Mouse (Mus musculus) brain, embryonic 14.5 days (tissue): ENCODE data around the gene Gm12216. TPM values are rescaled to one million over a fixed set of nuclear protein-coding genes. Genes with fewer than 3 reads are reported as not detected.
A peak's percentile ranks its signal among the peaks of the same experiment; 100 is the strongest.

ENCODE experiments used
- DNase-seq: peaks from one replicate; pipeline ENCODE4 v3.0.0-alpha.2; 2011; ENCODE audit warnings: low read depth
- CTCF ChIP-seq: fragments of 200-500 bp; IDR thresholded peaks from 2 replicates; pipeline ENCODE4 v1.5.1; 2012; ENCODE audit warnings: inconsistent platforms, mild to moderate bottlenecking, moderate library complexity, borderline replicate concordance; ENCODE audit not compliant: insufficient read depth, insufficient read length; ENCODE audit errors: extremely low read depth
- POLR2A ChIP-seq: fragments of 200-500 bp; IDR thresholded peaks from 2 replicates; pipeline ENCODE4 v1.6.1; 2012; ENCODE audit warnings: mild to moderate bottlenecking, inconsistent platforms, borderline replicate concordance; ENCODE audit not compliant: poor library complexity, insufficient read depth, insufficient read length, severe bottlenecking; ENCODE audit errors: extremely low read depth
- polyA plus RNA-seq: library from polyadenylated mRNA; depleted of rRNA; stranded (reverse); fragments of >200 nt; gene quantifications from 2 replicates; pipeline ENCODE4 v1.2.3, GENCODE M21; 2012

Gene Gm12216
- polyA plus RNA-seq, 1 experiment = 0.11 TPM

DNA sequence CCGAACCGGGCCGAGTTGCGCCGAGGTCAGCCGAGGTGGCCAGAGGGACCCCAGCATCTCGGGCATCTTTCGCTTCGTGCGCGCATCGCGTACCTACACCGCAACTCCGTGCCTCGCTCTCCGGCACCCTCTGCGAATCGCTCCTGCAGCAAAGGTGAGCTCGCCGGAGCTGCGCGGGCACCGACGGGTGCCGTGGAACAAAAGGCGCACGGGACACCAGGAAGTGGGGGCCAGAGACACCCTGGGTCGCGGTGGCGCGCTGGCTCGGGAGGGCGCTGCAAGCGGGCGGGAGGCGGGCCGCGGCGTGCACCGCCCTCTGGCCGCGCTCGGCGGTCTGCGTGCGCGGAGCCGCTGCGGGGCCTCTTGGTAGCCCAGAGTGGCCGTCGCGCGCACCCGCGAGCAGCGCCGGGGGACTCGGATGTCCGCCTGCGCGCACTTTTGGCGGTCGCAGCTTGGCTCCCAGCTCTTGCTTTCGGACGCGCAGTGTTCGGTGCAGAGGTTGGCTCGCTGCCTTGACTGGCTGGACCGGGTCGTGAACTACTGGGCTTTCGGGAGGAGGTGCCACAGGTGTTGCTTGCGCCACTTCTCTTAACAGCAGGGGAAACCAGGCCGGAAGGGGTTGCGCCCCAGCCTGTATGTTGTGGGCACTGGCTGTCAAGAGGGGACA is 88.8 kb downstream of the Gm12216 start:
- DNase-seq = peak; percentile 72
- no peak for TF ChIP-seq POLR2A
- no peak for TF ChIP-seq CTCF

DNA sequence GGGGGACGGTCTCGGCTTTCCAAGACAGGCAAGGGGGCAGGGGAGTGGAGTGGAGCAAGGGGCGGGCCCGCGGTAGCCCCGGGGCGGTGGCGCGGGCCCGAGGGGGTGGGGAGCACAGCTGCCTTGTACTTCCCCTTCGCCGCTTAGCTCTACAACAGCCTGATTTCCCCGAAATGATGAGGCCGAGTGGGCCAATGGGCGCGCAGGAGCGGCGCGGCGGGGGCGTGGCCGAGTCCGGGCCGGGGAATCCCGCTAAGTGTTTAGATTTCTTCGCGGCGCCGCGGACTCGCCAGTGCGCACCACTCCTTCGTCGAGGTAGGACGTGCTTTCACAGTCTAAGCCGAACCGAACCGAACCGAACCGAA is 89.3 kb downstream of the Gm12216 start, which contains the start of gene Irf1:
Gene Irf1 (plus strand): TSS at position 255 of the 365 bp plus-strand sequence.
- TF ChIP-seq CTCF = no peak
- no peak for TF ChIP-seq POLR2A
- DNase-seq = peak; percentile 92

DNA sequence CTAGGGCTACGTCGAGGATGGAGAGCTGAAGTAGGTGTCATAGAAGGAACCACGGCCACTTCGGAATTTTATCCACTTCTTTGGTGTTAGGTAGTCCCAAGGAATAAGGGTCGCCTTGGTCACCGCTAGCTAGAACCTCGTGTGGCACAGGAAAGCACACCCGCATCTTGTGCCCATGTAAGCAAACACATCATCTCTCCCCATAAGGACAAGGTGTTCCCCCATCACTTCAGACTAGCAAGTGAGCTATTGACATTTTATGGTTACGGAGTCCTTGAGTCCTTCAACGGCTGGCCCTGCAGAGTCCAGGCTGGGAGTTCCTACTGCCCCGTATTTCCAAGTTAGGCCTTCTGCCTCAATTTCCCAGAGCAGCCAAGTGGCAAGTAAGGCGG is 89.9 kb downstream of the Gm12216 start:
- TF ChIP-seq CTCF (no peak), POLR2A (no peak)
- DNase-seq = no peak

DNA sequence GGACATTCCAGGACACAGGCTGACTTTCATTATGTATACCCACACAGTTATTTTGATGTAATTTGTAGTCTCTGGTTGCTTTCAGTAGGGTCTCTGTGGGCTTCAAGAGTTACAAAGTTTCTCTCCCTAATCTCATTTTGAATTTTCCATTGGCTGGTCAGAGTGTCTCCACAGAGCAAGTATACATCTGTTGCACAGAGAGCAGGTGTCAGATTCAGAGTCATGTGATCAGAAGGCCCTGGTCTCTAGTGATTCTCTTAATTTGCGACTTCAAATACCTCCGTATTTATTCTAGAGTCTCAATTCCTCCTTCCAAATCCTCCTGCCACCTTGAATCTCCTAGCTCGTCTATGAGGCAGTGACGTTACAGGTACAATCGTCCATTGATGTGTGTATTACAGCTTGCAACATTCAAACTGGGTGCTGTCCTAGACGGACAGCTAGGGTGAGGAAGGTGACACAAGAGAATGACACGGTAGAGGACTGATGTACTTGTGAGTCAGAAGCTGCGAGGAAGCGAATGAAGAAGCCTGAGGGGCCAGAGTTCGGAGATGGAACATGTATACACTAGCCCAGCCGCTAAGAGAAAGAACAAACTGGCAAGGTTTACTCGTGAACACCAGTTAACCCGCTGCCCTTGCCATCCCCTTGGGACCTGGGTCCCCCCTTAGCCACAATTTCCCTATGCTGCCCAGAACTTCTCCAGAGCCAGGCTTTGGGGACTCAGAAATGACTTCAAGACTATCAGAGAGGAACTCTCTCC is 90.5 kb downstream of the Gm12216 start:
- TF ChIP-seq POLR2A = no peak
- TF ChIP-seq CTCF = no peak

DNA sequence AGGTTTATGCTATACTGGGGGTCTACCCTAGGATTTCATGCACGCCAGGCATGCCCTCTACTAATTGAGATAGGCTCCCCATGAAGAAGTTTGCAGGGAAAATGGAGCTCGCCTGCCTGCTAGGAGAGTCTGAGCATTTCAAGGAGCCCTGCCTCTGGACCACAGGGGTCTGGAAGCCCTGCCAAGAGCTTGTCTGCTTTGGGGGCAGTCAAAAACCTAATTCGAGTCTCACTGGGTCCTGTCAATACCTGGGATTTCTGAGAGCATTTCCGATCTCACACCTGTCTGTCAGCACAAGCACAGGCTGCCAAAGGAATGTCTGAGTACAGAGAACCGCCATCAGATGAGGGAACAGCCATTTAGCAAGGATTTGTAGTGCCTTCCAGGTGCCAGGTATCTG is 94.5 kb downstream of the Gm12216 start:
- TF ChIP-seq CTCF (no peak), POLR2A (no peak)

More for the DNA sequence above, 90.5 kb downstream of the Gm12216 start:
- no peak for DNase-seq

DNA sequence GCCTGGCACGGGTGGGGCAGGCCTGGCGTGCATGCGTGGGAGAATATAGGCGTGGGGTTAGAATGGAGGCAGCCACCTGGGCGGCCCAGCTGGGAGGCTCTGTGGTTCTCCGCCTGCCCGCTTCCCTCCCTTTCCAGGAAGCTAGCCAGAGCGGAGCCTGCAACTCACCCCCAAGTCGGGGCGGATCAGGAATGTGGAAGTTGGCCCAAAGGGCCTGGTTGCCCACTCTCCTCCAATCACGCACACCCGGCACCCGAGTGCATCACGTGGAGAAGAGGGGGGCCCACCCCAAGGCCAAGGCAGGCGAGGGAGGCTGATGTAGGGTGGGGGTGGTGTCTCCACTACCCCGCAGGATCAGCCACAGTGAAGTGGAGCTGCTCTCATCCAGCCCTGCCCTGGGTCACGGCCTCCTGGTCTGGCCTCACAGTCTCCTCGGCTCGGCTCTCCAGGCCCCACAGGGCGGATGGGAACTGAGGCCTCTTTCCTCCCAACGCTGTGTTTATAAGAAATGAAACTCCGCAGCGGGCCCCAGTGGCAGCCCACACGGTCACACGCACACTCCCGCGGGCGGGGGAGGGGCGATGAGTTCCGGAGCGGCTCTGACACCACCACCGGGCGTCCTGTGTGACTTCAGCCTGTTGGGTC is 95.4 kb downstream of the Gm12216 start:
- DNase-seq = peak; percentile 67
- peak; percentile 27; the same call in 1 of the 2 replicates for TF ChIP-seq CTCF
- no peak for TF ChIP-seq POLR2A

More for the DNA sequence above, 94.5 kb downstream of the Gm12216 start:
- DNase-seq = no peak

DNA sequence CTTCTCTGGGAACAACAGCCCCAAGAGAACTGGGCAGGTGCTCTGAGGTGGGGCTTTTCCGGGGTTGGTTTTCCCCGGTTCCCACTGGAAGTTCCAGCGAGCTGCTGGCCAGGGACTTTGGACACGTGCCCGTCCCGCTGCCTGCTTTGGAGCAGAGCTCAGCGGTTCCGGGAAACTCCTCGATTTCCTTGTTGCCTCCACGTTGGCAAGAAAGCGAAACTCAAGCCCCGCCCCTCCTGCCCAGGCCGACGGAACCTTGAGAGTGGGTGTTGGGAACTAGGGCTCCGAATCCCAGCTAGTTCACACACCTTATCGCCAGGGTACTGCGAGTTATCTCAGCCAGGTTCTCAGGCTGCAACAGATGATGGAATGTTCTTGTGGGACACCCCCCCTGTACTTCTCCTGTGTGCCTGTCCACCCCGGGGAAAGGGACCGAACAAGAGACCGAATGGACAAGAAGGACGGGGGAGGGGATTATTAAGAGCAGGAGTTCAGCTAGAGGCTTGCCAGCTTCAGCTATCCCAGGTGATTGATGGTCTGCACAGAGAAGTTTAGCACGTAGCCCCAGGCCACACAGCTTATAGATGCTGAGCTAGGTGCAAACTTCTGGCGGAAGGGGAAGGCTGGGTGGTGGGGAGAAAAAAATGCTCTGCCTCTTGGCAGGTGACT is 96.1 kb downstream of the Gm12216 start:
- no peak for TF ChIP-seq CTCF
- no peak for TF ChIP-seq POLR2A
- peak; percentile 51 for DNase-seq

DNA sequence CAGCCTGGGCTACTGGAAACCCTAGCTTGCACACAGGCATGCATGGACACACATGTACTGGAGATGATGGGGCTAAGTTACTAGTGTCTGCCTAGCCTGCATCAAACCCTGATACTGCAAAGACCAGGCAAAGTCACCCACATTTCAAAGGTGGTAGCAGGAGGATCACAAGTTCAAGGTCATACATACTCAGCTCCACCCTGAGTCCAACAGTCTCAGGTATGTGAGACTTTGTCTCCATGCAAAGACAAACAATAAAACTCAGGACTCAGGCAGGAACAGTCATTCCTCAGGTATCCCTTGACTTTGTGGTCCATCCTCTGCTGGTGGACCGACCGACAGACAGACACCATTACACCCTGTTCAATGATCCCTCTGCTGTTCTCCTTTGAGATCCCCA is 96.6 kb downstream of the Gm12216 start:
- TF ChIP-seq CTCF = no peak
- TF ChIP-seq POLR2A = no peak
- DNase-seq = no peak

DNA sequence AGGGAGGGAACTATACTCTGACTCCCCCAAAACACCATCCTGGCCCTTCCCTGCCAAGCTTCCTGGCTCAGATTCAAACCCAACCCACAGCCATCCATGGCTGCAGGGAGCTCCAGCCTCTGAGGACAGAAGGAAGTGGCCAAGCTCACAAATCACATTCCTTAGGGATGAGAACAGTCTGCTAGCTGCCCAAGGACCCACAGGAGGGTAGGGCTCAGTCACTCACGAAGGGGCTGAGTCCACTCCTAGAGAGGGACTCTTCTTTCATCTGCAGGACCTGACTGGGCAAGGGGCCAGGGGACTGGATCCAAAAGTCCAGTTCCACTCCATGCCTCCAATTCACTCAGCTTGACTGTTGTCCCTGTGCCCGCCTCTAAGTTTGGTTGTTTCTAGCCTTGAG is 97.2 kb downstream of the Gm12216 start:
- no peak for DNase-seq
- TF ChIP-seq POLR2A = no peak
- no peak for TF ChIP-seq CTCF

DNA sequence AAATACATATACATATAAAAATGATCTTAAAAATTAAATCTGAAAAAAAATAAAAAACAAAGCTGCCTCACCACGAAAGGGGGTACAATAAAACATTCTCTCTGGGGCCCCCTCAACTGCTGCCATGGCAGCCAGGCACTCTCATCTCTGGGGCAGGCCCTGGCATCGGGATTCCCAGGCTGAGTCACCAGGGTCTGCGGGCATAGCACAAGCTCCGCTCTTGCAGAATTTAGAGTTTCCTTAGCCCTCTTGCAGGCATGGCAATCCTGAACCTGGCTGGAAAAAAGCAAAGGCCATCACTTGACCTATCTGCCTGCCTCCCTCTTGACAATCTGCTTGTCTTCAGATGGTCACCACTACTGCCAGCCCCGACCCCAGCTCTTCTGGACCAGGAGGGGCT is 97.8 kb downstream of the Gm12216 start:
- DNase-seq = no peak
- TF ChIP-seq POLR2A (no peak), CTCF (no peak)

DNA sequence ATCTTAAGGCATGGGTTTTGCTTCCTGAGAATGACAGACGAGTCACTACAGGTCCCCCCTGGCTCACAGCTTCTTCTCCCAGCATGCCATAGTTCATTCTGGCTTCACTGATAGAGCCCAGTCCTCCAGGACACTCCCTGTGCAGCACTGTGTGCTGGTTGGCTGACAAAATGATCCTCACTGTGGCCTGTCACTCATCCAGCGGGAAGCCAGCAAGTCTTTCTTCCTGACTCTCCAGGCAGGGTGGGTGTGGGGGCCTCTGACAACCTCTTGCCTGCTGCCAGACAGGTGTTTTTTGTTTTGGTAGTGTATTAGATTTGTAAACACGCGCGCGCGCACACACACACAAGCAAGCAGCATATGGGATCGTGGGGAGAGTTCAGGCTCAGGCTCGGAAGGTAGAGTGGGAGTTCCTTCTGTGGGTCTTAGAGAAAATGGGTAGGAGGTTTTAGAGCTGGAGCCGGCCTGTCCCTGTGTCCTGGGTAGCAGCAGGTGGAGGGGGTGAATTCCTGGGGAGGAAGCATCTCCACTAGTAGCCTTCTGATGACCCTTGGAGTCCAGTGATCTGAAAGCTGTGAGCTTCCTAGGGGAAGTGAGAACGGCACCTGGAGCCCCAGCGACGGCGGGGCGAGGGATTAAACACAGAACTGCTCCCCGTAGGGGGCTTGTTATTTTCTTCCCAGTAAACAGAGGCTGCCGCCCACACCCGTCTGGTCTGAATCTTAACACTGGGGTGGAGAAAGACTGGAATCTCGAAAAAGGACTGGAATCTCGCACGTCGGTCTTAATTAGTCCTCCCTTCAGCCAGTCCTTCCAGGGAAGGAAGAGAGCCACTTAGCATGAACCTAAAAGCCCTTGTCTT is 99.3 kb downstream of the Gm12216 start:
- DNase-seq = no peak

More for the DNA sequence above, 99.3 kb downstream of the Gm12216 start:
- TF ChIP-seq POLR2A = no peak
- no peak for TF ChIP-seq CTCF
